ENCODE assay signal across 14 mouse cellular contexts in genomic region chr13:75734231-75734630, GRCm38 (mm10).
"Had no signal": no experiment of that assay in that cellular context is flagged by ENCODE, and none has a peak within 500 bp of the region (broad histone marks: within the 10 kb centered on the region; RNA-seq: fewer than 3 reads in every experiment).

No protein-coding gene starts in this region.

- H3K9me3 ChIP-seq: limb, embryonic 12.5 days; lung, embryonic 15.5 days; midbrain, embryonic 13.5 days; neural tube, embryonic 12.5 days had no signal

- H3K4me3 ChIP-seq: limb, embryonic 12.5 days; lung, embryonic 15.5 days; midbrain, embryonic 13.5 days; neural tube, embryonic 12.5 days had no signal

- H3K4me1 ChIP-seq: limb, embryonic 12.5 days; midbrain, embryonic 13.5 days; neural tube, embryonic 12.5 days had no signal

- DNase-seq: kidney, adult 11 months; kidney, adult 9 months; kidney, postnatal 36 days; lung, postnatal 14 days; right cerebral cortex, postnatal 4 days; spleen, adult 18-20 months; thymus, adult 2 months; thymus, postnatal 25 days had no signal

- H3K27me3 ChIP-seq: limb, embryonic 12.5 days; lung, embryonic 15.5 days; midbrain, embryonic 13.5 days; neural tube, embryonic 12.5 days had no signal

- H3K36me3 ChIP-seq: limb, embryonic 12.5 days; lung, embryonic 15.5 days; midbrain, embryonic 13.5 days; neural tube, embryonic 12.5 days had no signal

- H3K9ac ChIP-seq: limb, embryonic 12.5 days; lung, embryonic 15.5 days; midbrain, embryonic 13.5 days; neural tube, embryonic 12.5 days had no signal

- ATAC-seq: midbrain, embryonic 13.5 days had no signal

- H3K27ac ChIP-seq: kidney, postnatal 0 days; limb, embryonic 12.5 days; lung, embryonic 15.5 days; macrophage; midbrain, embryonic 13.5 days; neural tube, embryonic 12.5 days had no signal

- H3K4me2 ChIP-seq: limb, embryonic 12.5 days; lung, embryonic 15.5 days; midbrain, embryonic 13.5 days; neural tube, embryonic 12.5 days had no signal
